Mouse (Mus musculus) liver, adult 2 months (tissue): Measurements from ENCODE around the gene Susd2.

Source experiments
- CTCF ChIP-seq: fragments of 200-500 bp; IDR thresholded peaks from 2 replicates; pipeline ENCODE4 v1.5.1; 2011; ENCODE audit warnings: low read depth, low read length, control low read depth
- POLR2A ChIP-seq: fragments of 200-500 bp; IDR thresholded peaks from 2 replicates; pipeline ENCODE4 v1.6.1; 2011; ENCODE audit warnings: low read length, control low read depth; ENCODE audit not compliant: insufficient read depth; ENCODE audit errors: extremely low read depth

- no peak for TF ChIP-seq CTCF
- no peak for TF ChIP-seq POLR2A
These were observed 17.9 kb downstream of the Susd2 start for GRCm38 (mm10) chr10:75625920-75626319.
